Mouse (Mus musculus) ES-E14 (cell line): ENCODE measurements around the gene Slc25a19. TPM values are rescaled to one million over a fixed set of nuclear protein-coding genes. Genes with fewer than 3 reads are reported as not detected.

Experiments used
- DNase-seq: peaks from one replicate; pipeline ENCODE4 v3.0.0-alpha.2; 2013; ENCODE audit warnings: low read depth, low spot score
- H3K27ac ChIP-seq: 2 replicates; pipeline ENCODE4 v1.5.1; 2012; ENCODE audit warnings: low read depth, mild to moderate bottlenecking, low read length, moderate library complexity, mixed read lengths; ENCODE audit not compliant: poor library complexity, insufficient read depth, severe bottlenecking
- H3K36me3 ChIP-seq: 2 replicates; pipeline ENCODE4 v1.6.1; 2012; ENCODE audit warnings: mild to moderate bottlenecking, low read length, moderate library complexity, mixed read lengths; ENCODE audit not compliant: control insufficient read depth, poor library complexity, insufficient read depth, severe bottlenecking
- H3K4me1 ChIP-seq, 2 experiments: fragments of 150-350 bp in 1 of 2; sonication (generic) in 1 of 2; 2 replicates each; pipeline ENCODE4 v1.6.1; 2012; ENCODE audit warnings: low read length in 2 of 2, mild to moderate bottlenecking in 1 of 2, mixed read lengths in 1 of 2; ENCODE audit not compliant: control insufficient read depth in 2 of 2, insufficient read depth in 2 of 2, poor library complexity in 1 of 2
- H3K4me3 ChIP-seq, 2 experiments: fragments of 150-350 bp in 1 of 2; sonication (generic) in 1 of 2; 2 replicates each; pipeline ENCODE4 v1.5.1; 2012; ENCODE audit warnings: low read length in 2 of 2, low read depth in 1 of 2, mild to moderate bottlenecking in 1 of 2, mixed read lengths in 1 of 2; ENCODE audit not compliant: insufficient read depth in 1 of 2, poor library complexity in 1 of 2, severe bottlenecking in 1 of 2
- H3K9ac ChIP-seq: 2 replicates; pipeline ENCODE4 v1.6.1; 2012; ENCODE audit warnings: low read depth, mild to moderate bottlenecking, low read length, mixed read lengths; ENCODE audit not compliant: poor library complexity, insufficient read depth, severe bottlenecking
- H3K9me3 ChIP-seq: fragments of 150-350 bp; sonication (generic); 2 replicates; pipeline ENCODE4 v1.6.1; 2012; ENCODE audit warnings: low read depth, mild to moderate bottlenecking, low read length; ENCODE audit not compliant: control insufficient read depth, insufficient read depth
- CHD2 ChIP-seq: IDR thresholded peaks from 2 replicates; pipeline ENCODE4 v1.6.1; 2014; ENCODE audit warnings: mild to moderate bottlenecking, low read depth, low read length, inconsistent platforms
- HCFC1 ChIP-seq: IDR thresholded peaks from 2 replicates; pipeline ENCODE4 v1.6.1; 2012; ENCODE audit warnings: low read length, inconsistent platforms, borderline replicate concordance; ENCODE audit not compliant: insufficient read depth
- MAFK ChIP-seq: IDR thresholded peaks from 2 replicates; pipeline ENCODE4 v1.6.1; 2014; ENCODE audit warnings: mild to moderate bottlenecking, low read depth, low read length, inconsistent platforms; ENCODE audit not compliant: insufficient read depth
- ZC3H11A ChIP-seq: IDR thresholded peaks from 2 replicates; pipeline ENCODE4 v1.6.1; 2012; ENCODE audit warnings: low read depth, mild to moderate bottlenecking, inconsistent platforms, low read length, borderline replicate concordance
- ZNF384 ChIP-seq: IDR thresholded peaks from 2 replicates; pipeline ENCODE4 v1.6.1; 2012; ENCODE audit warnings: low read depth, low read length, inconsistent platforms
- in situ Hi-C, 2 experiments: fragments of 600-800 bp; cut with MboI; formaldehyde crosslinking; loops; one replicate each; pipeline ENCODE4 v1.15.1; 2025; ENCODE audit warnings: low sequenced_read_pairs in 2 of 2, inconsistent platforms in 1 of 2; ENCODE audit not compliant: unreplicated experiment in 2 of 2
- total RNA-seq: library from RNA; depleted of rRNA; stranded (reverse); fragments of 300-350 nt; gene quantifications from 2 replicates; pipeline ENCODE4 v1.2.3, GENCODE M21; 2012

Slc25a19 gene
- total RNA-seq, 1 experiment, result 23.6 TPM

DNA sequence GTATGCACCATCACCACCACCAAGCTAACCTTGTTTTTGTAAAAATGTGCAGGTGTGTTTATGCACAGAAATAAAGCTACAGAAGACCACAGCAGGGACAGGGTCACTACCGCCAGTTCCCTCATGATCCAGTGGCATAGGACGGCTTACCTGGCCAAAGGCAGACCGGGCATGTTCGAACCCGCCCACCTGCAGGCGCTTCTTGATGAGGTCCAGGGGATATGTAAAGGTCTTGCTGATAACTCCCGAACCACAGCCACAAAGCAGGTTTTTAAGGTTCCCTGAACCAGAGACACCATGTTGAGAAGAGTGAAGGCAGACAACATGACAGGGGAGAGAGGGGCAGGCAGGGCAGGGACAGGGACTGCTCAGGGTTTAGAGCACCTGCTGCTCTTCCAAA is 11.7 kb downstream of the Slc25a19 start:
- TF ChIP-seq MAFK, result no peak
- TF ChIP-seq CHD2, result no peak
- peak overlapping the region; percentile 4 to 55; a peak in 2 of 4 replicates for H3K4me3 ChIP-seq
- H3K9ac ChIP-seq, result peak overlapping the region; percentile 78; the same call in 1 of the 2 replicates
- H3K36me3 ChIP-seq, result peaks cover 13% of the 10 kb centered on the region
- peak overlapping the region; percentile 75; the same call in 1 of the 2 replicates for H3K27ac ChIP-seq
- H3K9me3 ChIP-seq, result no peaks in the 10 kb centered on the region
- in situ Hi-C loops, result no loop called here
- DNase-seq, result no peak
- H3K4me1 ChIP-seq, result peaks cover 24 to 27% of the 10 kb centered on the region in 2 experiments; a peak in 3 of 4 replicates

DNA sequence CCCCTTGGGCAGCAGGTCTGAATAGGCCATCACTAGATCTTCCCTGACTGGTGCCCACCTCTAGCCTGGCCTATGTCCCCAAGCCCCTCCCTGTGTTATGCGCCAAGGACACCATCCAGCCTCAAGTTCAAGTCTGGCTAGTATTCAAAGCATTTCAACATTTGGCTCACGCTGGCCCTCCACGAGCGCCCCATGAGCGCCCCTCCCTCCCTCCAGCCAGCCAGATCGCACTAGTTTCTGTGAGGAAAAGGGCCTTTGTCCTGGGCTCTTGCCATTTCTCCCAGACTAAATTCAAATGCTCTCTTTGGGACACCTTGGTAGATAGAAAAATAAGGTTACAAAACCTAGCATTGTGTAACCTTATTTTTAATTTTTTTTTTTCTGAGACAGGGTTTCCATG is 12.2 kb downstream of the Slc25a19 start:
- Histone ChIP-seq H3K9me3 (no peaks in the 10 kb centered on the region), H3K9ac (peak overlapping the region; percentile 82), H3K4me1 (peaks cover 22 to 26% of the 10 kb centered on the region in 2 experiments; a peak in 3 of 4 replicates), H3K36me3 (peaks cover 17% of the 10 kb centered on the region), H3K27ac (peak overlapping the region; percentile 96), H3K4me3 (peak overlapping the region; percentile 4 to 61)
- TF ChIP-seq MAFK, result no peak
- TF ChIP-seq ZC3H11A, result no peak
- TF ChIP-seq ZNF384, result no peak
- TF ChIP-seq HCFC1, result no peak
- no peak for TF ChIP-seq CHD2
- no peak for DNase-seq
- in situ Hi-C loops, result no loop called here

DNA sequence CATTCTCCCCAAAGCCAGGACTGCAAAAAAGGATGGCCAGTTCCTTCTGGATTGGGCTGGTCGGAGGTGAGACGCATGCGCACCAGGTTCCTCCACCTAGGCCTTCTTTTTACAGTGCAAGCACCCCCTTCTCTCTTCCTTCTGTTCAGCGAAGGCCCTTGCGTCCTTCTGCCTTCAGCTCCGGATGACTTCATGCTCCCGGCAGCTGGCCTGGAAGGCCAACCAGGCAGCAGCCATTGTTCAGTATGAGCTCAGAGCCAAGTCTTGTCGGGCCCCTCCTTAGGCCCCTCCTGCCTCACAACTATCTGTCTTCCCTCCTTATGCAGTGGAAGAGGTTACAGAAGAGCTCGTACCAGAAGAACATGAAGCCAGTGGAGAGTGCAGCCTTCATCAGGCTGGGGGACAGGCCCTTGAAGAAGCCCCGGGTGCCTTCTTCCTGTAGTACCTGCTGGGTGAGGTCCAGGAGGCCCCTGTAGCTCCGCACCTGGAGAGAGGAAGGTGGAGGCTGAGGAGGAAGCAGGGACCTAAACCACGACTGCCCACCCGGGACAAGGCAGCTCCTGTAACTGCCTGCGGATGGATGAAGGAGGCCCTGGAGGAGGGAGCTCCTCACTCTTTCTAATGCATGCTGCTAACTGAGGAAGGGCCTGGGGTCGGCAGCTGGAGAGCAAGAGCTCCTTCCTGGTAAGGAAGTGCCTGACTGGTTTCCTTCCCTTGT is 12.8 kb downstream of the Slc25a19 start:
- peaks cover 22 to 26% of the 10 kb centered on the region in 2 experiments; a peak in 3 of 4 replicates for H3K4me1 ChIP-seq
- no peaks in the 10 kb centered on the region for H3K9me3 ChIP-seq
- H3K36me3 ChIP-seq, result peaks cover 18% of the 10 kb centered on the region
- TF ChIP-seq MAFK (no peak), CHD2 (no peak), ZNF384 (no peak), HCFC1 (no peak), ZC3H11A (no peak)
- peak overlapping the region; percentile 4 to 61 for H3K4me3 ChIP-seq
- H3K9ac ChIP-seq, result peak overlapping the region; percentile 82
- peak overlapping the region; percentile 96 for H3K27ac ChIP-seq
- in situ Hi-C loops, result no loop called here
- peak; percentile 68 for DNase-seq

DNA sequence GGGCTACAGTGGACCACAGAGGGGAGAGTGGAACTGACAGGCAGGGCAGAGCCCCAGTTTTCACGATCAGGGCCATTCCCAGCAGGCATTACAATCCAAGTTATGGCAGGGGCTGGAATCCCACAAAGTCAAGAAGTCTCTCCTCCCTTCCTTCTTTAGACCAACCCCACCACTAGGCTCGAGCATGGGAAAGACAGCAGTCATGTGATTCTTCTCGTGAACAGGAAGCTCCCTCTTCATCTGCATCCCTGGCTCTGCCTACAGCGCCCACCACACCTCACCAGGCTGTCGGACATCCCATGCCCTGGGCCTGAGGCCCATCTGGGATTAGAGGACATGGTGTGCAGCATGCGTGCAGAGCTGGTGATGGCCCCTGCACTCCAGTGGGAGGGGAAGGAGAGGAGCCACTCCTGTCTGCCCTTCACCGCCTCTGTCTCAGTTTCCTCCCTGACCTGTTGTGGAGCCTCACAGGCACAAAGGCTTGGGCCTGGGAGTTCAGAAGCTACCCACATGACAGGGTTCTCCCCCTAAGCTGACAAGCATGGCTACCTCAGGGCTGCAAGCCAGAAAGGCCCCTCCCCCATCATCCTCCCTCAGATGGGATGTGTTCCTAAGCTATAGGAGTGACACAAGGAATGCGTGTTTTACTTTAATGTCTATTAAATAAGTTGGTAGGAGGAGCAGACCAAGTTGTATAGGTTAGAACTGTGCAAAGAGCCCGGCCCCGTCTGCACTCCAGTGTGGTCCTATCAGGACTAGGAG is 13.6 kb downstream of the Slc25a19 start:
- no peaks in the 10 kb centered on the region for H3K9me3 ChIP-seq
- peak overlapping the region in 1 of 2 experiments; percentile 43; a peak in 2 of 4 replicates for H3K4me3 ChIP-seq
- H3K9ac ChIP-seq, result peak overlapping the region; percentile 67
- H3K36me3 ChIP-seq, result peaks cover 17% of the 10 kb centered on the region; the same call in 1 of the 2 replicates
- TF ChIP-seq HCFC1 (no peak), ZC3H11A (no peak), ZNF384 (no peak), CHD2 (no peak), MAFK (no peak)
- H3K4me1 ChIP-seq, result peaks cover 22% of the 10 kb centered on the region in 2 experiments; a peak in 3 of 4 replicates
- peak overlapping the region; percentile 96 for H3K27ac ChIP-seq
- in situ Hi-C loops, result no loop called here
- no peak for DNase-seq
